Mouse (Mus musculus) limb, embryonic 13.5 days (tissue): ENCODE data around the gene AC134908.4. TPM values are rescaled to one million over a fixed set of nuclear protein-coding genes. Genes with fewer than 3 reads are reported as not detected.
A peak's percentile ranks its signal among the peaks of the same experiment; 100 is the strongest.

Experiments
- ATAC-seq: fragments of 200-750 bp; cut with Nextera tagmentation; 2 replicates; pipeline ENCODE4 v1.8.0; 2017; ENCODE audit warnings: low read depth, moderate number of reproducible peaks, moderate TSS enrichment; ENCODE audit not compliant: low FRiP score
- H3K27ac ChIP-seq: fragments of 300-500 bp; sonication (generic); 2 replicates; pipeline ENCODE4 v1.5.1; 2015; ENCODE audit warnings: inconsistent platforms, mild to moderate bottlenecking, moderate library complexity
- H3K27me3 ChIP-seq: fragments of 300-500 bp; sonication (generic); 2 replicates; pipeline ENCODE4 v1.6.1; 2015; ENCODE audit warnings: mild to moderate bottlenecking, inconsistent platforms
- H3K36me3 ChIP-seq: fragments of 300-500 bp; sonication (generic); 2 replicates; pipeline ENCODE4 v1.6.1; 2015; ENCODE audit warnings: inconsistent platforms, mild to moderate bottlenecking, moderate library complexity
- H3K4me1 ChIP-seq: fragments of 300-500 bp; sonication (generic); 2 replicates; pipeline ENCODE4 v1.6.1; 2015; ENCODE audit warnings: inconsistent platforms
- H3K4me2 ChIP-seq: fragments of 300-500 bp; sonication (generic); replicated peaks from 2 replicates; pipeline ENCODE4 v1.6.1; 2015; ENCODE audit warnings: inconsistent platforms, mild to moderate bottlenecking, moderate library complexity
- H3K4me3 ChIP-seq: fragments of 300-500 bp; sonication (generic); 2 replicates; pipeline ENCODE4 v1.5.1; 2015; ENCODE audit warnings: moderate library complexity, mild to moderate bottlenecking, inconsistent platforms
- H3K9ac ChIP-seq: fragments of 300-500 bp; sonication (generic); 2 replicates; pipeline ENCODE4 v1.6.1; 2015; ENCODE audit warnings: mild to moderate bottlenecking, inconsistent platforms
- H3K9me3 ChIP-seq: fragments of 300-500 bp; sonication (generic); 2 replicates; pipeline ENCODE4 v1.6.1; 2016; ENCODE audit warnings: inconsistent platforms
- WGBS: fragments of 180-500 bp; shearing (Covaris S2); methylation state at CpG from one replicate; pipeline ENCODE4 v1.1.7; 2015; 5-methylcytosine and 5-hydroxymethylcytosine counted together
- polyA plus RNA-seq: library from polyadenylated mRNA; unstranded; fragments of >200 nt; fragmentation: Nextera tagmentation; extraction: Ambion mirVana; gene quantifications from 2 replicates; pipeline ENCODE4 v1.2.1, GENCODE M21; 2015

AC134908.4 gene
- polyA plus RNA-seq, 1 experiment from 2014 or later = not detected

GRCm38 (mm10) chr17:25829558-25830017 lies 34.1 kb upstream of the AC134908.4 start:
- no peak for ATAC-seq
- no peaks in the 10 kb centered on the region for H3K27me3 ChIP-seq
- H3K27ac ChIP-seq = peak overlapping the region; percentile 88
- H3K4me1 ChIP-seq = peaks cover 67% of the 10 kb centered on the region
- H3K36me3 ChIP-seq = peaks cover 46% of the 10 kb centered on the region
- peak overlapping the region; percentile 84 for H3K4me2 ChIP-seq
- peak overlapping the region; percentile 81 for H3K9ac ChIP-seq
- peak overlapping the region; percentile 88 for H3K4me3 ChIP-seq
- no peaks in the 10 kb centered on the region for H3K9me3 ChIP-seq
- whole genome bisulfite sequencing = 37% methylated on average over 8 of the region's 8 CpGs

- under 1% methylated on average over 32 of the region's 32 CpGs for WGBS
- Histone ChIP-seq H3K27ac (peak within 1 kb of the TSS; percentile 88), H3K4me2 (peak within 1 kb of the TSS; percentile 84), H3K9ac (peak within 1 kb of the TSS; percentile 81), H3K9me3 (no peaks in the 10 kb centered on the region), H3K4me3 (peak within 1 kb of the TSS; percentile 88), H3K4me1 (peaks cover 67% of the 10 kb centered on the region), H3K36me3 (peaks cover 45% of the 10 kb centered on the region), H3K27me3 (no peaks in the 10 kb centered on the region)
- ATAC-seq = peak; percentile 41
Measured at GRCm38 (mm10) chr17:25828712-25829557, 33.5 kb upstream of the AC134908.4 start, which contains the start of gene Jmjd8. Gene Jmjd8, plus strand, starts transcription at chr17:25828867.

DNA sequence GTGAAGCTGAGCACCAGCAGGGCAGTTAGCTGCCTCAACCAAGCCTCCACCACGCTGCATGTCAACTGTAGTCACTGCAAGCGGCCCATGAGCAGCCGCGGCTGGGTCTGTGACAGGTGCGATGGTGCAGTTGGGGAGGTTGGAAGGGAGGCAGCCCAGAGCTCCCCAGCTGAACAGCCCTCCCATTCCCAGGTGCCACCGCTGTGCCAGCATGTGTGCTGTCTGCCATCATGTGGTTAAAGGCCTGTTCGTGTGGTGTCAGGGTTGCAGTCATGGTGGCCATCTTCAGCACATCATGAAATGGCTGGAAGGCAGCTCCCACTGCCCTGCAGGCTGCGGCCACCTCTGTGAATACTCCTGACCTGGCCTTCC lies 32.8 kb upstream of the AC134908.4 start:
- WGBS = 82% methylated on average over 8 of the region's 8 CpGs
- H3K27me3 ChIP-seq = no peaks in the 10 kb centered on the region
- peaks cover 64% of the 10 kb centered on the region for H3K4me1 ChIP-seq
- H3K4me2 ChIP-seq = peak overlapping the region; percentile 84
- peak overlapping the region; percentile 88; the same call in 1 of the 2 replicates for H3K27ac ChIP-seq
- no peaks in the 10 kb centered on the region for H3K9me3 ChIP-seq
- ATAC-seq = no peak
- H3K9ac ChIP-seq = peak overlapping the region; percentile 81
- peak overlapping the region; percentile 88 for H3K4me3 ChIP-seq
- peaks cover 45% of the 10 kb centered on the region for H3K36me3 ChIP-seq

DNA sequence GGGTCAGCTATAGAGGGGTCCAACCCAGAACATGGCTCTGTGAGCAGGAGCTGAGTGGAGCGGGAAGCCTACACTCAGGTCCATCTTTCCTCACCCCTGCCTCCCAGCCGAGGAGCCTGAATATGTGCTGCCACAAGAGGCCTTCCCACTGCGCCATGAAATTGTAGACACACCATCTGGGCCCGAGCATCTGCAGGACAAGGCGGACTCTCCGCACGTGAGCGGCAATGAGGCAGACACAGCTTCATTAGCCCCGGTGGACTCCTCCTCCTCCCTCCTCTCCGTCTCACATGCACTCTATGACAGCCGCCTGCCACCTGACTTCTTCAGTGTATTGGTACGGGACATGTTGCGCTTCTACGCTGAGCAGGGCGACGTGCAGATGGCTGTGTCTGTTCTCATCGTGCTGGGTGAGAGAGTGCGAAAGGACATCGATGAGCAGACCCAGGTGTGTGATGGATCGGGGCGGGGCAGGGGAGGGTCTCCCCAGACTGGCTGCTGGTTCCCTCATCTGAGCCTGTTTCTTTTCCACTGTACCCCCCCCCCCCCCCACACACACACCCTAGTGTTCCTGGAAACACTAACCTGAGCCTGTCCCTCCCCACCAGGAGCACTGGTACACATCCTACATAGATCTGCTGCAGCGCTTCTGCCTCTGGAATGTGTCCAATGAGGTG lies 32.2 kb upstream of the AC134908.4 start:
- peaks cover 45% of the 10 kb centered on the region for H3K36me3 ChIP-seq
- WGBS = 89% methylated on average over 22 of the region's 22 CpGs
- H3K27me3 ChIP-seq = 0 out of 2 replicates have a peak, but pooled peaks cover under 1% of the 10 kb centered on the region
- H3K4me3 ChIP-seq = 0 out of 2 replicates have a peak overlapping the region, but pooled peaks have one; percentile 88
- H3K4me2 ChIP-seq = peak overlapping the region; percentile 84; the same call in 1 of the 2 replicates
- peak overlapping the region; percentile 31 for H3K9ac ChIP-seq
- H3K4me1 ChIP-seq = peaks cover 67% of the 10 kb centered on the region
- no peak for ATAC-seq
- H3K9me3 ChIP-seq = no peaks in the 10 kb centered on the region
- H3K27ac ChIP-seq = no peak overlapping the region

DNA sequence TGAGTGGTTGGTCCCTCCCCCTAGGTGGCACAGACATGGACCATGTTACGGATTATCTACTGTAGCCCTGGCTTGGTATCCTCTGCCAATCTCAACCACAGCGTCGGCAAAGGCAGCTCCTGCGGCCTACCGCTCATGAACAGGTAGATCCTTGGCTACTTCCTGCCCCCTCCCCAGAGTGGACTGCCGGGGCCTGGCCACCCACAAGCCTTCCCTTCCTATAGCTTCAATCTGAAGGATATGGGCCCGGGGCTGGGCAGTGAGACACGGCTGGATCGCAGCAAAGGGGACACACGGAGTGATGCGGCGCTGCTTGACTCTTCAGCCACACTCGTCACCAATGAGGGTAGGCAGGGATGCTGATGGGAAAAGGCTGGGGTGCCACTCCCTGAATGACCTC lies 31.6 kb upstream of the AC134908.4 start:
- Histone ChIP-seq H3K4me2 (0 out of 2 replicates have a peak overlapping the region, but pooled peaks have one; percentile 1), H3K4me3 (no peak overlapping the region), H3K36me3 (peaks cover 45% of the 10 kb centered on the region), H3K27ac (no peak overlapping the region), H3K9ac (no peak overlapping the region; the same call in 1 of the 2 replicates), H3K9me3 (no peaks in the 10 kb centered on the region), H3K4me1 (peaks cover 65% of the 10 kb centered on the region), H3K27me3 (peaks cover 7% of the 10 kb centered on the region)
- WGBS = 96% methylated on average over 13 of the region's 13 CpGs
- no peak for ATAC-seq

DNA sequence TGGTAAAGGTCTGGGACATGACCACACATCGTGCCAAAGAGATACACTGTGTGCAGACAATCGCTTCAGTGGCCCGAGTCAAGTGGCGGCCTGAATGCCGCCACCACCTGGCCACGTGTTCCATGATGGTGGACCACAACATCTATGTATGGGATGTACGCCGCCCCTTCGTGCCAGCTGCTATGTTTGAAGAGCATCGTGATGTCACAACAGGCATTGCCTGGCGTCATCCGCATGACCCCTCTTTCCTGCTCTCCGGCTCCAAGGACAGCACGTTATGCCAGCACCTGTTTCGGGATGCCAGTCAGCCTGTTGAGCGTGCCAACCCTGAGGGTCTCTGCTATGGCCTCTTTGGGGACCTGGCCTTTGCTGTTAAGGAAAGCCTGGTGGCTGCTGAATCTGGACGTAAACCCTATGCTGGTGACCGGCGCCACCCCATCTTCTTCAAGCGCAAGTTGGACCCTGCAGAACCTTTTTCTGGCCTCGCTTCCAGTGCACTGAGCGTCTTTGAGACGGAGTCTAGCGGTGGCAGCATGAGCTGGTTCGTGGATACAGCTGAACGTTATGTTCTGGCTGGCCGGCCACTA lies 30.6 kb upstream of the AC134908.4 start:
- no peak overlapping the region for H3K27ac ChIP-seq
- ATAC-seq = no peak
- no peak overlapping the region for H3K9ac ChIP-seq
- peaks cover 37% of the 10 kb centered on the region for H3K36me3 ChIP-seq
- peaks cover 56% of the 10 kb centered on the region for H3K4me1 ChIP-seq
- H3K9me3 ChIP-seq = no peaks in the 10 kb centered on the region
- peaks cover 15% of the 10 kb centered on the region for H3K27me3 ChIP-seq
- 96% methylated on average over 27 of the region's 27 CpGs for WGBS
- no peak overlapping the region for H3K4me2 ChIP-seq
- H3K4me3 ChIP-seq = no peak overlapping the region

DNA sequence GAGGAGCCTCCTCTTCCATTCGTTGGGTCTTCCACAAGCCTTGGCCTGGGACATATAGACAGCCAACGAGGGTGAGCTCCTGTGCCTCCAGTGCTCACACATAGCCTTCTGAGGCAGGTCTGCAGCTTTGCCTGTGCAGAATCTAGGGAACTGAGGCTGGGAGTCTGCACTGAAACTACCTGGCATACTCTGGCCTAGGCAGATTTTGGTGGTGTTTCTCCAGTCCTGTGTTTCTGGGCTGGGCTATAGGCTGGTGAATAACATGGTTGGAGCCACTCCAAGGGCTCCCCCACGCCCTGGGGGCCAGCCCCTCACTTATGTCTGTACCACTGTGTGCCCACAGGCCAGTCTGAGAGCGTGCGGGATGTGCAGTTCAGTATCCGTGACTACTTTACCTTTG lies 29.9 kb upstream of the AC134908.4 start:
- whole genome bisulfite sequencing = 88% methylated on average over 6 of the region's 6 CpGs
- no peak for ATAC-seq
- peaks cover 48% of the 10 kb centered on the region for H3K4me1 ChIP-seq

GRCm38 (mm10) chr17:25824362-25825142 lies 29.1 kb upstream of the AC134908.4 start:
- Histone ChIP-seq H3K9me3 (no peaks in the 10 kb centered on the region), H3K4me1 (peaks cover 41% of the 10 kb centered on the region), H3K27me3 (peaks cover 30% of the 10 kb centered on the region), H3K4me2 (peak overlapping the region; percentile 97), H3K4me3 (peak overlapping the region; percentile 67), H3K9ac (peak overlapping the region; percentile 77), H3K27ac (no peak overlapping the region), H3K36me3 (peaks cover 24% of the 10 kb centered on the region)
- 72% methylated on average over 17 of the region's 17 CpGs for WGBS
- no peak for ATAC-seq

More for the DNA sequence above, 29.9 kb upstream of the AC134908.4 start:
- H3K9ac ChIP-seq = no peak overlapping the region
- H3K27ac ChIP-seq = no peak overlapping the region
- H3K27me3 ChIP-seq = peaks cover 22% of the 10 kb centered on the region
- H3K4me3 ChIP-seq = no peak overlapping the region
- H3K9me3 ChIP-seq = no peaks in the 10 kb centered on the region
- H3K36me3 ChIP-seq = peaks cover 29% of the 10 kb centered on the region
- H3K4me2 ChIP-seq = peak overlapping the region; percentile 97

DNA sequence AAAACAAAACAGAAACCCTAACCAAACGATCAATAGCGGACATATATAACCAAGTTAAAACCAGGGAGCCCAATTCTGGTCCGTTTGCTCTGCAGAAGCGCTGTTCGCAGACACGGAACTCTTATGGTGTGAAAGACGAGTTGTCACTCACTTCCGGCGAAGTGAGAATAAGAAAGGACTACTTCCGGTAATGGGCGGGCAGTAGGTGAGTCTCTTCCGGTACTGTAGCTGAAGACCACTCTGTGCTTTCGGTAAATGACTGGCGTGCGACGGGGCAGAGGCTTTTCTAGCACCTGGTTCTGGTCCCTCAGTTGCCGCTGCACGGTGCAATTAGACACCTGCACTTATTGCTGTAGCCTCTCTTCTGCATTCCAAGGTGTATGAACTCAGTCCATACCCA lies 28.0 kb upstream of the AC134908.4 start, which contains the start of gene Wdr24:
Wdr24 (plus strand) TSS at position 176 of the 400 bp plus-strand sequence.
- Histone ChIP-seq H3K9ac (peak within 1 kb of the TSS; percentile 77), H3K27ac (peak within 1 kb of the TSS; percentile 40; the same call in 1 of the 2 replicates), H3K27me3 (peaks cover 41% of the 10 kb centered on the region), H3K36me3 (peaks cover 24% of the 10 kb centered on the region), H3K4me2 (peak within 1 kb of the TSS; percentile 97), H3K4me1 (peaks cover 38% of the 10 kb centered on the region), H3K4me3 (peak within 1 kb of the TSS; percentile 67), H3K9me3 (no peaks in the 10 kb centered on the region)
- ATAC-seq = peak; percentile 78
- under 1% methylated on average over 18 of the region's 18 CpGs for WGBS

DNA sequence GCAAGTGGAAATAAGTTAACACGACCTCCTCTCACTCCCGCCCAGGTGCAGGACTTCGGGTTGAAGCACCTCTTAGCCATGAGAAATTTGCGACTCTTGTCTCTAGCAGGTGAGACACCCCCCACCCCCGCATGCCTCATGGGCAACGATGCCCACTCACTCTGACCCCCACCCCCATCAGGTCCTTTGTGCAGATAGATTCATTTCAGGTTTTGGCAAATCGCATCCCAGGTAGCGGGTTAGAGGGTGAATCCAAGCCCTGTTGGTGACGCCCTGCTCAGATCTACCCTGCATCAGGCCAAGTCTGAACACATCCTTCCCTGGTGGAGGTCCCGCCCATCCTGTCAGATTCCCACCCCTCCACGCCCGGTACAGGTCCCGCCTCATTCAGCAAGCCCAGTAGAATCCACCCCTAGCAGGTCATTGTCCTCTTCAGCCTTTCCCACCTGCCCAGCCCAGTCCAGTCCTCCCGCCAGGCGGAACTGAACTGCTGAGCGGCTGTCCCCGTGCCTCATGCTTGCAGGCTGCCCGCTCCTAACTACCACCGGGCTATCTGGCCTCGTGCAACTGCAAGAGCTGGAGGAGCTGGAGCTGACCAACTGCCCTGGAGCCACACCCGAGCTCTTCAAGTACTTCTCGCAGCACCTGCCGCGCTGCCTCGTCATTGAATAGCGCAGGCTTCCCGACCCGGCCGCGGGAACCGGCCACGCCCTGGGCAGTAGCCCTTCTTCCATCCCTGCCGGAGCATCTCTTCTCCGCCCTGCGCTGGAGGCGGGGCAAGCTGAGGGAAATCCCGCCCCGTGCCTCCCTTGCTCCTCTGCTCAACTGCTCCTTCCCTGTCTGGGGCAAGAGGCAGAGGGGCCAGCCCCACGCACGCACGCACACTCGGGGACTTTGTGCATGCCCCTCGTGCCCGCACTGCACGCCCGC lies 23.7 kb upstream of the AC134908.4 start:
- no peaks in the 10 kb centered on the region for H3K9me3 ChIP-seq
- no peak for ATAC-seq
- H3K36me3 ChIP-seq = no peaks in the 10 kb centered on the region
- peak overlapping the region; percentile 37 for H3K4me2 ChIP-seq
- H3K9ac ChIP-seq = no peak overlapping the region; the same call in 1 of the 2 replicates
- H3K27ac ChIP-seq = no peak overlapping the region
- WGBS = 6% methylated on average over 45 of the region's 46 CpGs
- H3K27me3 ChIP-seq = peaks cover 76% of the 10 kb centered on the region
- H3K4me1 ChIP-seq = peaks cover 10% of the 10 kb centered on the region
- peak overlapping the region; percentile 8; the same call in 1 of the 2 replicates for H3K4me3 ChIP-seq
